Mouse (Mus musculus) stomach, postnatal 0 days (tissue): Measurements from ENCODE around the gene Cd109. TPM values are rescaled to one million over a fixed set of nuclear protein-coding genes. Genes with fewer than 3 reads are reported as not detected.
A peak's percentile ranks its signal among the peaks of the same experiment; 100 is the strongest.

ENCODE experiments used
- ATAC-seq: fragments of 200-750 bp; cut with Nextera tagmentation; 2 replicates; pipeline ENCODE4 v1.8.0; 2017; ENCODE audit not compliant: low FRiP score, low TSS enrichment
- DNase-seq: peaks from one replicate; pipeline ENCODE4 v3.0.0-alpha.2; 2016; ENCODE audit warnings: low spot score
- H3K27ac ChIP-seq: fragments of 300-500 bp; sonication (generic); replicated peaks from 2 replicates; pipeline ENCODE4 v1.5.1; 2014; ENCODE audit warnings: mild to moderate bottlenecking, control low read depth
- H3K27me3 ChIP-seq: fragments of 300-500 bp; sonication (generic); 2 replicates; pipeline ENCODE4 v1.6.1; 2014; ENCODE audit warnings: low read length; ENCODE audit not compliant: control insufficient read depth, insufficient read depth
- H3K36me3 ChIP-seq: fragments of 300-500 bp; sonication (generic); 2 replicates; pipeline ENCODE4 v1.6.1; 2014; ENCODE audit warnings: low read length, mixed read lengths; ENCODE audit not compliant: control insufficient read depth, insufficient read depth
- H3K4me1 ChIP-seq: fragments of 300-500 bp; sonication (generic); replicated peaks from 2 replicates; pipeline ENCODE4 v1.6.1; 2014; ENCODE audit warnings: antibody characterized with exemption; ENCODE audit not compliant: control insufficient read depth, insufficient read depth
- H3K4me2 ChIP-seq: fragments of 300-500 bp; sonication (generic); replicated peaks from 2 replicates; pipeline ENCODE4 v1.6.1; 2014; ENCODE audit warnings: low read depth, mild to moderate bottlenecking, control low read depth, moderate library complexity
- H3K4me3 ChIP-seq: fragments of 300-500 bp; sonication (generic); 2 replicates; pipeline ENCODE4 v1.5.1; 2014; ENCODE audit warnings: low read depth, low read length, control low read depth
- H3K9ac ChIP-seq: fragments of 300-500 bp; sonication (generic); 2 replicates; pipeline ENCODE4 v1.6.1; 2014; ENCODE audit warnings: mild to moderate bottlenecking, low read length, control low read depth, mixed read lengths
- H3K9me3 ChIP-seq: fragments of 300-500 bp; sonication (generic); 2 replicates; pipeline ENCODE4 v1.6.1; 2016; ENCODE audit warnings: low read length; ENCODE audit not compliant: control insufficient read depth
- CTCF ChIP-seq: IDR thresholded peaks from 2 replicates; pipeline ENCODE4 v1.5.1; 2016; ENCODE audit warnings: antibody characterized with exemption, low read depth, mild to moderate bottlenecking, moderate library complexity
- EP300 ChIP-seq: optimal IDR thresholded peaks from 2 replicates; pipeline ENCODE3; 2016; ENCODE audit warnings: antibody characterized with exemption
- WGBS: fragments of 180-500 bp; shearing (Covaris S2); extraction: QIAGEN DNeasy Blood & Tissue Kit; methylation state at CpG from one replicate; pipeline ENCODE4 v1.1.7; 2014; 5-methylcytosine and 5-hydroxymethylcytosine counted together
- polyA plus RNA-seq: library from polyadenylated mRNA; unstranded; fragments of >200 nt; fragmentation: Nextera tagmentation; extraction: Ambion mirVana; gene quantifications from 2 replicates; pipeline ENCODE4 v1.2.1, GENCODE M21; 2015

Cd109 gene
- polyA plus RNA-seq, 1 experiment from 2014 or later, result 13.5 TPM

DNA sequence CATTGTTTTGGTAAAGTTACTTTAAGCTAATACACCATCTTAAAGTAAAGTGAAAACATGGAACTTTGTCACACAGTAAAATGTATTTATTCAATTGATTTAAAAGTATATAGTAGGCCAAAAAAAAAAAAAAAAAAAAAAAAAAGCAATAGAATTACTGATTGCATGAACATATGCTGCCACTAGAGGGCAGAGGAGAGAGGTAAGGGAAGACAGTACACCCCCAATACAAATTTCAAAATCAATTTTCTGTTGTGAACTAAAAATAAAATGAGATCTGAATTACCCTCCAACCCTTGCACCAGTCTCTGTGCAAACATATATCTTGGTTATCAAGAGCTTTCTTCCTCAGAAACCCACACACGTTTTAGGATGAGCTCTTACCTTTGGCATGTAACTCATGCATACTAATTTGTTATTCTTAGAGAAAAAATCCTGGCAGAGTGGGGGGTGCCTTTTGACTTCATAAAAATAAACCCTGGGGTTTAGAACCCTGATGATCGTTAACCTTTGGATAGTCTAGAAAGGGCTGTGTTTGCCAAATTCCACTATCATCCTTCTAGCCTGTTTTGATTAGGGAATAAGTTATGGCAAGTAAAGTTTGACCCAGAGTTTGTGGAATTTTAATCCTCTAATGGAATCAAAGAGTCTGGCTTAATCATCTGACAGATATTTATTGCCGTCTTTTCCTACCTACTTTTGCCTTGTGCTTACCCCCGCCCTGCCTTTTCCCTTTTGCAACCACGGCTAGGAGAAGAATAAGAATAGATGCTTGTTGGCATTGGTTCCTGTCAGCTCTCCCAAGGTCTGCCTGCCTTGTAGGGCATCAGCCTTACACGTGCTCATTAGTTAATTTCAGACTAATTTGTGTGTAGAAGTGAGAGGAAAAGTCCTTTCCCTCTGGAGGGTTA is 105.8 kb downstream of the Cd109 start:
- no peak for DNase-seq
- Histone ChIP-seq H3K27me3 (no peaks in the 10 kb centered on the region), H3K36me3 (no peaks in the 10 kb centered on the region), H3K4me2 (no peak overlapping the region), H3K27ac (no peak overlapping the region), H3K9ac (no peak overlapping the region), H3K9me3 (no peaks in the 10 kb centered on the region), H3K4me1 (no peaks in the 10 kb centered on the region), H3K4me3 (no peak overlapping the region)
- TF ChIP-seq EP300 (peak; percentile 72), CTCF (peak; percentile 68)
- 36% methylated on average over 6 of the region's 6 CpGs for WGBS
- no peak for ATAC-seq

DNA sequence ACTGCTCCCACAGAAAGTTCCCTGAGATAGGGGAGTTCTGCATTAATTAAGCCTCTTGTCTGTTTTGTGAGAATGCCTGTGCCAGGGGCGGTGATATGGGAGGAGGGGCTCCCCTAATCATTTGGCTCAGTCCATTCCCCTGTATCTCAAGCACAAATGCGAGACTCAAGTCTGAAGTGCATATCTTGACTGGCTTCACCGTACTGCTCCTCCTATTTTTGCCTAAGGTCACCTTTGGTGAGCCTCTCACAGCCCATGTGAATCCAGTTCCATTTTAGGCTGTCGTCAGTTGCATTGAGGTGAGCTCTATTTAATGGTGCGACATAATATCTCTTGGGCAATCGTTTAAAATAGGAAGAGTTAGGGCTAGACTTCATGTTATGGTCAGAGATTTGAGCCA is 116.6 kb downstream of the Cd109 start:
- ATAC-seq, result no peak
- Histone ChIP-seq H3K9me3 (no peaks in the 10 kb centered on the region), H3K4me3 (no peak overlapping the region), H3K36me3 (no peaks in the 10 kb centered on the region), H3K27me3 (no peaks in the 10 kb centered on the region), H3K9ac (no peak overlapping the region), H3K27ac (no peak overlapping the region), H3K4me1 (no peaks in the 10 kb centered on the region), H3K4me2 (no peak overlapping the region)
- no peak for DNase-seq
- 77% methylated on average over 6 of the region's 6 CpGs for WGBS
- TF ChIP-seq EP300, result no peak
- no peak for TF ChIP-seq CTCF

- no peak for TF ChIP-seq EP300
- Histone ChIP-seq H3K27ac (no peak overlapping the region), H3K36me3 (no peaks in the 10 kb centered on the region), H3K9ac (no peak overlapping the region), H3K9me3 (no peaks in the 10 kb centered on the region), H3K4me1 (no peaks in the 10 kb centered on the region), H3K4me3 (no peak overlapping the region), H3K27me3 (no peaks in the 10 kb centered on the region), H3K4me2 (no peak overlapping the region)
- DNase-seq (no peak), ATAC-seq (no peak)
- WGBS, result 21% methylated on average over 3 of the region's 3 CpGs
These were observed 120.2 kb downstream of the Cd109 start for GRCm38 (mm10) chr9:78735519-78735918.

DNA sequence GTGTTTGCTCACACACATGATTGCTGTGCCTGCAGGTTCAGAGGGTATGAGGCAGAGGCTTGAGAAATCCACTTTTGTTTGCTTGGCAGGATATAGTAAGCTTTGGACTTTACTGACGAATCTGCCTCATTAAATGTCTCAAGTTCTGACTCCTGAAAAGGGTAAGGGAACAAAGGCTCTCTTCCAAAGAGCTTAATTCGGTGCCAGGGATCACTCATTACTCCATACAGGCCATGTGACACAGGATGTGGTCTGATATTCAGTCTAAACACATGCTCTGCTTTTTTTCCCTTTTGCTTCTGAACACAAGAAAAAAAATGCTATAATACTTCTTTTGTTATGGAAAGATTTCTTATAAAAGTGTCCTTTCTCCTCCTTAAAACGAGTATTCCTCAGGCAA is 126.7 kb downstream of the Cd109 start:
- no peaks in the 10 kb centered on the region for H3K27me3 ChIP-seq
- no peaks in the 10 kb centered on the region for H3K4me1 ChIP-seq
- no peak overlapping the region for H3K27ac ChIP-seq
- WGBS, result 32% methylated on average over 3 of the region's 3 CpGs
- DNase-seq (no peak), ATAC-seq (no peak)
- no peaks in the 10 kb centered on the region for H3K36me3 ChIP-seq
- H3K4me2 ChIP-seq, result no peak overlapping the region
- TF ChIP-seq EP300 (no peak), CTCF (no peak)
- H3K9me3 ChIP-seq, result no peaks in the 10 kb centered on the region
- H3K4me3 ChIP-seq, result no peak overlapping the region
- H3K9ac ChIP-seq, result no peak overlapping the region

DNA sequence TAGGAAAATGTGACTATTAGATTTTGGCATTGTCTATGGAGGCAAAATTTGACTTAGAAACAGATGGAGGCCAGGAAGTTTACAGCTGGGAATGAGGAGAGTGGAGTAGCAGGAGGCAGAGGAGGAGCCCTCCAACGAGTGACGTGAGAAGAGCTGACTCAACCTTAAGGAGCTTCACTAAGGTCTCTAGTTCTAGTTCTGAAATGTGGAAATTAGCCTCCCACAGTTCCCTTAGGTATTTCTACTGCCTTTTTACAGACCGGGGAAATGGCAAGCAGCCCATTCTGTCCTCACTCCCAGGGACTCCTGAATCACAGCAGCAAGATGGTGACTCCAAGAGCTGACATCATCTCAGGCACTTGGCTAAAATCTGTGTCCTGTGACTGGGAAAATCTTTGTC is 134.9 kb downstream of the Cd109 start:
- H3K9ac ChIP-seq, result no peak overlapping the region
- no peaks in the 10 kb centered on the region for H3K9me3 ChIP-seq
- H3K36me3 ChIP-seq, result no peaks in the 10 kb centered on the region
- no peak overlapping the region for H3K4me3 ChIP-seq
- no peak overlapping the region for H3K4me2 ChIP-seq
- no peaks in the 10 kb centered on the region for H3K27me3 ChIP-seq
- no peak for ATAC-seq
- WGBS, result 45% methylated on average over 3 of the region's 3 CpGs
- TF ChIP-seq CTCF (no peak), EP300 (no peak)
- H3K27ac ChIP-seq, result no peak overlapping the region
- no peaks in the 10 kb centered on the region for H3K4me1 ChIP-seq
- DNase-seq, result no peak

Other genes with a start within 250 kb of the Cd109 start
- 1.2 and 2.1 TPM in 2 replicates for gene Dppa5a, start 247.4 kb upstream of the Cd109 start, polyA plus RNA-seq
- 0.81 and 0.90 TPM in 2 replicates for gene Ooep, start 236.8 kb upstream of the Cd109 start, polyA plus RNA-seq
- 0.08 and 0.12 TPM in 2 replicates for gene Ddx43, start 219.8 kb upstream of the Cd109 start, polyA plus RNA-seq
- gene Cgas, start 172.3 kb upstream of the Cd109 start, polyA plus RNA-seq, result 1.4 and 1.6 TPM in 2 replicates
- 11.7 and 12.1 TPM in 2 replicates for gene Mto1, start 167.3 kb upstream of the Cd109 start, polyA plus RNA-seq
- gene Gm17324, start 166.8 kb upstream of the Cd109 start, polyA plus RNA-seq, result 0.72 and 1.1 TPM in 2 replicates
- 2,673 and 2,818 TPM in 2 replicates for gene Eef1a1, start 126.4 kb upstream of the Cd109 start, polyA plus RNA-seq
- 9.3 and 10.0 TPM in 2 replicates for gene Slc17a5, start 27.5 kb upstream of the Cd109 start, polyA plus RNA-seq